Mouse (Mus musculus): ENCODE data around the gene Ptk6.

Gene Ptk6

DNA sequence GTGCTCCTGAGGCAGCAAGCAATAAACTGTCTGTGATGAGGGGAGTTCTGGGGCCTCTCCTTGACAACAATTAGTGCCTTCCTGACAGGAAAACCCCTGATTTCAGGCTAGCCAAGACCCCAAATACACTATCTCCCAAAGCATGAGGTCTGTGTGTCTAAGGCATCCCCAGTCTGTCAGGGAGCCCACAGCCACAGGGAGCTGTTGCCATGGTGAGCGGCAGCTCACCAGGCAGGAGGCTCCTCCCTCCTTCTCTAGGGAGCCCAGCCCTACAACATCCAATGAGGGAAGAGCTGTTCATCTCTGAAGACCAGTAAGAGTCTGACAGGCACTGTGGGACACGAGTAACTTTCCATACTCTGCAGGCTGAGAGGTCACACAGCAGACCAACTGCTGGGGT, 42.8 kb downstream of the Ptk6 start:
- no peak for DNase-seq (ENCODE audit: low spot score)

DNA sequence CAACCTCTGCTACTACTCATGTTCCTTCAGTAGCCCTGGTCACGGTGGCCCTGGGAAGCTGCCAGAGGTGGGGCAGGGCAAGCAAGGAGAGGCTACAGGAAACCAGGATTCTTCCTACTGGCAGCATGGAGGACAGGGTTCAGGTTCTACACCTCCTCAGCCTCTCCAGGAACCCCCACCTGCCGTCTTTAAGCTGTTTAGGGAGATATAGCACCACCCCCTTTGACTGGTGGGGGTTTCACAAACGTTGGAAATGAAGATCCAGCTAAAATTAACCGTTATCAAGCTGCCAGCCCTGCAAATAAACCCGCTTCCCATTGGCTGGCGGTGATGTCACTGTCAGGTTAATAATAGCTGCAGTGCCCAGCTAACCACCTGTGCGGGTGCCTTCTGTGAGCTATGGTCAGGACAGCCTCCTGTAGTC, 43.5 kb downstream of the Ptk6 start:
- DNase-seq (ENCODE audit: low spot score), result no peak

DNA sequence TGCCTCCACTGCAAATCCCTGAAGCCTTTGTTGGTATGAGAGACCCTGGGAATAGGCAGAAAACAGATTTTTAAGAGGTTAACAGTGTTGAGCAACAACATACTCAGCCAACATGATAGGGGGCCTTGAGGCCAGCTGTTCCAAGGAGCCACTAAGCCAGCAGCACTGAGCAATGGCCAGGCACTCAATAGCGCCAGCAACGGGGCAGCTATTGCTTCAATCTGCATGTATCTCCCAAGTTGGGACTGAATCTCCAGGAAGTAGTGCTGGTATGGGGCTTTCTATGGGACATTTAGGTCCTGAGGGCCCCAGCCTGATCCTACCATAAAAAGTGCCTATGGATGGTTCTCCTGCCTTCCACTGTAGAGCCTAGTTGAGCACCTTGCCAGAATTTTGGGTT, 44.1 kb downstream of the Ptk6 start:
- DNase-seq (ENCODE audit: low spot score), result no peak

DNA sequence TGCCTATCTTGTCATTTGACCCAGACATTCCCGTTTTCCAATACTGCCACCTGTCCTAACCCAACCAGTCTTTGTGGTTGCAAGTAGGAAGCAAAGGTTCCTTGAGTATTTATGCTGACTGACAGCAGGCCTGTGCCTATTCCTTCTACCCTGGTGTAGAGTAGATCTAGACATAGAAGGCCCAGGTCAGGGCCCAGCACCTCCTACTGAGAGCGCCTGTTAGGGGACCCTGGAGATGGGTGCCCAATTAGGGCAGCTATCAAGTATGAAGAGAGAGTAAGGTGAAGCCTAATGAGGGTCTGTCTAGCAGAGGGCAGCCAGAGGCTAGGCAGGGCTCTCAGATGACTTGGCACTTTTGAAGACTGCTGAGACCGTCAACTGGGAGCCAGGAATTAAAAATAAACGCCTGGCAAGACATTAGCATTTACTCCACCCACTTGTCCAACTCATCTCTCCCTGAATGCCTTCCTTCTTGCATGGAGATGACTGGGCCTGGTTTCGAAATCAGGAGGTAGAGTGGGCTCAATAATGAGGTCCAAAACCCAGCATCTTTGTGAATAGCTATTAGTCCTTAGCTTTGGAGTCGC, 44.8 kb downstream of the Ptk6 start:
- no peak for DNase-seq (ENCODE audit: low spot score)

DNA sequence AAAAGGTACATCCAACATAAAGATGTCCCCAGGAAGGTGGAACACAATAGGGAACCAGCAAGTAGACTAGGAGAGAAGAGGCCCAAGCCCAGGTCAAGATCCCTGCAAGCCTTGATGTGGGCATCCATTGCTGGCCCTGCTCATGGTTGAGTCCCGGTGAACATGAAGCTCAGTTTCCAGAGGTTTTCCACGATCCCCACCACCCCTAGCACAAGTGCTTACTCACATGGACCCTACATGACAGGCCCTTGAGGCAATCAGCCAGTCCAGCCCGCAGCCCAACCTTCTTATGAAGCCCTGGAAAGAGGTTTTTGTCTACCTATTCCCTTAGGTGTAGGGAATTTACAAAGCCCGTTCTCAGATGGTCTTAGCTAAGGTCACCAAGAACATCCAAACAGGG, 45.4 kb downstream of the Ptk6 start:
- no peak for DNase-seq (ENCODE audit: low spot score)

GRCm38 (mm10) chr2:181156248-181157121, 46.1 kb downstream of the Ptk6 start, which contains the start of gene Eef1a2:
TSS of gene Eef1a2 (minus strand) at chr2:181157014.
- no peak for DNase-seq (ENCODE audit: low spot score)

DNA sequence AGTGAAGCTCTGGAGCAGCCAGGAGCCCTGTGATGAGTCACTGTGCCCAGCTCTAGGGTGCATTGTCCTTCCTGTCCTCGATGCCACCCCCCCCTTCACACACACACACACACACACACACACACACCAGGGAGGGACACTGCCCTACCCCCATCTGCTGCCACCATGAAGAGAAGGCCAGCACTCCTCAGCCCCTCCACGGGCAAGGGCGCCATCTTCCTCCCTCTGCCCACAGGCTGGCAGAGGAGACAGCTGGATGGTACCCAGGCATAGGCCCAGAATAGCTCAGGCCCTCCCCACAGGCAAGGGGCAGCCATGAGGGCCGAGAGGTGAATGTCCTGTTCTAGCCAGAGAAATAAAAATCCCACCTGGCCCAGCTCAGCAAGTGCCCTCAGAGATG, 46.8 kb downstream of the Ptk6 start:
- no peak for DNase-seq (ENCODE audit: low spot score)

DNA sequence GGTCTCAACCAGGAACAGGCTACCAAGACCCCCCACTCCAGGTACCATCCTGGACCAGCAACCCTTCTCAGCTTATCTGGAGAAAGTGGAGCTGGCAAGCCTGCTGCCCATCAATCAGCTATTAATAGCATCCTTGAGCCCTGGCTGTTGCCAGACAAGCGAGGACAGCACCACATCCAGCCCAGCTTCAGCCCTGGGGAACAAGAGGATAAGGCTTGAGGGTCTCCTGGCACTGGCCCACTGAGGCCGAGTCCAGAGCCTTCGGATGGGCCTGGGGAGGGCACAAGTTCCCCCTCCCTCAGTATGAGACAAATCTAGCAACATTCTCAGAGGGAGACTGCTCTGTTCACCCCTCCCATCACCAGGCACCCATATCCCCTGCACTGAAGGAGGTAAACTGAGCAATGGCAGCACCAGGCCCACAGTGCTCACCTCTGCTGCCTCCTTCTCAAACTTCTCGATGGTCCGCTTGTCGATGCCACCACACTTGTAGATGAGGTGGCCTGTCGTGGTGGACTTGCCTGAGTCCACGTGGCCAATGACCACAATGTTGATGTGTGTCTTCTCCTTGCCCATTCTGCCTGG, 47.7 kb downstream of the Ptk6 start:
- no peak for DNase-seq (ENCODE audit: low spot score)

GRCm38 (mm10) chr2:181154361-181154760, 48.2 kb downstream of the Ptk6 start:
- DNase-seq (ENCODE audit: low spot score), result no peak

- DNase-seq (ENCODE audit: low spot score), result no peak
These were observed 48.8 kb downstream of the Ptk6 start for GRCm38 (mm10) chr2:181153837-181154236.

- DNase-seq (ENCODE audit: low spot score), result no peak
These were observed 49.5 kb downstream of the Ptk6 start for GRCm38 (mm10) chr2:181153131-181153530.

DNA sequence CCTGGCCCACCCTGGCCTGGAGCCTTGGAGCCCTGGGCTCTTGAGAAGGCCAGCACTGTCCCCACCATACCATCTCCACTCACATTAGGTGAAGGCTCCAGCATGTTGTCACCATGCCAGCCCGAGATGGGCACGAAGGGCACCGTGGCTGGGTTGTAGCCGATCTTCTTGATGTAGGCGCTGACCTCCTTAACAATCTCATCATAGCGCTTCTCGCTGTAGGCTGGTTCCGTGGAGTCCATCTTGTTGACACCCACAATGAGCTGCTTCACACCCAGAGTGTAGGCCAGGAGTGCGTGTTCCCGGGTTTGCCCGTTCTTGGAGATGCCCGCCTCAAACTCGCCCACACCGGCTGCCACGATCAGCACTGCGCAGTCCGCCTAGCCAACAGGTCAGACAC, 49.9 kb downstream of the Ptk6 start:
- no peak for DNase-seq (ENCODE audit: low spot score)

- DNase-seq (ENCODE audit: low spot score), result no peak
These were observed 52.3 kb downstream of the Ptk6 start for GRCm38 (mm10) chr2:181150281-181150680.

DNA sequence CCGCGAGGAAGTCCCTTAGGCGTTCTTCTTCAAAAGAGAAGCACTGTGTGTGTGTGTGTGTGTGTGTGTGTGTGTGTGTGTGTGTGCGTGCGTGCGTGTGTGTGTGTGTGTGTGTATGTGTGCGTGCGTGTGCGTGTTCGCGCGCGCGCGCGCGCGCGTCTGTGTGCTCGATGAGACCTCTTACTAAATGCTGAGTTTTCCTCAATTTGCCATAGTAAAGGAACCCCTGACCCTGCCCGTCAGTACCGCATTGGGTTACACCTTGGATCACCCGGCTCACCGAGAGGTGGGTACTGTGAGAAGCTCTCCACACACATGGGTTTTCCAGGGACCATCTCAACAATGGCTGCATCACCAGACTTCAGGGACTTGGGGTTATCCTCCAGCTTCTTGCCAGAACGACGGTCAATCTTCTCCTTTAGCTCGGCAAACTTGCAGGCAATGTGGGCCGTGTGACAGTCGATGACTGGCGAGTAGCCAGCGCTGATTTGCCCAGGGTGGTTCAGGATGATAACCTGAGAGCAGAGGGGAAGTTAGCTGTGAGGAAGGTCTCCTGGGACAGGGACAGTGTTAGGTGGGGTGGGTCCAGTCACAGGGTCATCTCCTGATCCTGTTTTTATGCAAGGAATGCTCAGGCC, 54.2 kb downstream of the Ptk6 start:
- DNase-seq (ENCODE audit: low spot score), result no peak

- peak; percentile 38 for DNase-seq (ENCODE audit: low spot score)
These were observed 54.9 kb downstream of the Ptk6 start for GRCm38 (mm10) chr2:181147546-181148317.

GRCm38 (mm10) chr2:181146976-181147545, 55.5 kb downstream of the Ptk6 start:
- DNase-seq (ENCODE audit: low spot score), result no peak

DNA sequence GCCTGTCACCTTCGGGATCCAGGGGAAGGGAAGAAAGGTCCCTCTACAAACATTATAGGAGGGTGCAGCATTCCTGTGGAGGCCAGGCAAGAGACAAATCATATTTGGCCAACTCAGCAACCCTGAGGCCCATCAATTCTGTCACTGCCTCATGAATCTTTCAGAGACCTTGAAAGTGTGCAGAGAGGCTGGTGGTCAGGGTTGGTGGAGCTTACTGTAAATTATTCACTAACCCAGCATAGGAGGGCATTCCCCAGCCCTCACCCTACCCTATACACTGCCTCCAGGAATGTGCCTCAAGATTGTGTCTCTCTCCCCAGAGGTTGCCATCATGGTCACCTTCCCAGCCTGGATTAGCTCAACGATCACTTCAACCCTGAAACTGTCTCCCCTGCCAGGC, 57.9 kb downstream of the Ptk6 start:
- DNase-seq (ENCODE audit: low spot score), result no peak
